Mouse (Mus musculus): Measurements from ENCODE around the gene Olfr982.

The Olfr982 gene

GRCm38 (mm10) chr9:40073529-40073928 lies at the start of gene Olfr982:
Gene Olfr982, plus strand, starts transcription at chr9:40073829.
- DNase-seq (ENCODE audit: low spot score in 2 of 2) = no peak

- no peak for DNase-seq (ENCODE audit: low spot score in 2 of 2)
These were observed 23.5 kb upstream of the Olfr982 start for GRCm38 (mm10) chr9:40050138-40050537.

- no peak for DNase-seq (ENCODE audit: low spot score in 2 of 2)
These were observed 19.9 kb downstream of the Olfr982 start, which contains the start of gene Olfr983 for GRCm38 (mm10) chr9:40093495-40093894. Gene Olfr983, minus strand, starts transcription at chr9:40093595.

GRCm38 (mm10) chr9:40094769-40095168 lies 21.1 kb downstream of the Olfr982 start:
- DNase-seq (ENCODE audit: low spot score in 2 of 2) = no peak

- DNase-seq (ENCODE audit: low spot score in 2 of 2) = no peak
These were observed 40.5 kb downstream of the Olfr982 start, which contains the start of gene Olfr984 for GRCm38 (mm10) chr9:40114106-40114505. Gene Olfr984, minus strand, starts transcription at chr9:40114206.

- DNase-seq (ENCODE audit: low spot score in 2 of 2) = peak; percentile 1 to 50
These were observed 43.1 kb downstream of the Olfr982 start for GRCm38 (mm10) chr9:40116645-40117286.

- DNase-seq (ENCODE audit: low spot score in 2 of 2) = no peak
These were observed 43.6 kb downstream of the Olfr982 start for GRCm38 (mm10) chr9:40117287-40117659.

All from urinary bladder, adult 18-20 months (tissue).